Comparison of ENCODE assay signal across 11 mouse cellular contexts in the genomic region with DNA sequence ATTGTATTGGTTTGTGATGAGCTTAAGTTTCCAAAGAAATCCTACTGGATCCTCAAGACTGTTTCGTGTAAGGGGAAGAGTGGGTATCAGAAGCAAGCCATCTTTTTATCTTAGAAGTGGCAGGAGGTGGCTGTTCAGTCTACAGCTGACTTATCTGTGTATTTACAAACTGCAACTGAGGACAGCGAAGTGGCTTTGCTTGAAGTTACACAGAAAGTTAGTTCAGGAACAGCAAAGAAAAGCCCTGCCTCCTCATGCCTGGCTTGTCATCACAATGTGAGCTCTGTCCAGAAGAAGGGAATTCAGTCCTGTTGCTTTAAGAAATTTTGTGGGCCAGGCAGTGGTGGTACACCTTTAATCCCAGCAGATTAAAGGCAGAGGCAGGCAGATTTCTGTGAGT.
A peak's percentile ranks its signal among the peaks of the same experiment; 100 is the strongest.
DNase-seq lines count a peak whose midpoint lies in the region; ATAC-seq and TF ChIP-seq lines count a peak whose summit lies in the region.
"Had no signal": no experiment of that assay in that cellular context is flagged by ENCODE, and none has a peak within 500 bp of the region (broad histone marks: within the 10 kb centered on the region; RNA-seq: fewer than 3 reads in every experiment).

No protein-coding gene starts in this region.

- H3K4me2 ChIP-seq in heart, embryonic 11.5 days: no peak overlapping the region
- H3K4me2 ChIP-seq in limb, embryonic 15.5 days: no peak overlapping the region
- no peak overlapping the region for H3K4me2 ChIP-seq in stomach, postnatal 0 days (replicated peaks; ENCODE audit: low read depth)

- no peaks in the 10 kb centered on the region for H3K36me3 ChIP-seq in heart, embryonic 11.5 days (ENCODE audit: control insufficient read depth, insufficient read depth, low read length)
- H3K36me3 ChIP-seq in spleen, adult 2 months (ENCODE audit: control insufficient read depth, insufficient read depth, low read length): no peaks in the 10 kb centered on the region
- no peaks in the 10 kb centered on the region for H3K36me3 ChIP-seq in limb, embryonic 15.5 days
- H3K36me3 ChIP-seq in stomach, postnatal 0 days (ENCODE audit: control insufficient read depth, insufficient read depth, low read length): no peaks in the 10 kb centered on the region

- H3K9me3 ChIP-seq in heart, embryonic 11.5 days (replicated peaks; ENCODE audit: control insufficient read depth, low read length): no peaks in the 10 kb centered on the region
- H3K9me3 ChIP-seq in limb, embryonic 15.5 days: no peaks in the 10 kb centered on the region
- H3K9me3 ChIP-seq in stomach, postnatal 0 days (ENCODE audit: control insufficient read depth, low read length): no peaks in the 10 kb centered on the region

- H3K9ac ChIP-seq in heart, embryonic 11.5 days (ENCODE audit: low read depth, low read length): 0 out of 2 replicates have a peak overlapping the region, but pooled peaks have one; percentile 6
- H3K9ac ChIP-seq in limb, embryonic 15.5 days: no peak overlapping the region
- no peak overlapping the region for H3K9ac ChIP-seq in stomach, postnatal 0 days (ENCODE audit: low read length)

- no peak for DNase-seq in heart, postnatal 10 days
- DNase-seq in spleen, adult 2 months (ENCODE audit: low read depth in 1 of 2, low spot score in 2 of 2): no peak
- DNase-seq in spleen, postnatal 14 days (ENCODE audit: low spot score in 2 of 2): no peak
- DNase-seq in stomach, postnatal 0 days (ENCODE audit: low spot score): no peak
- no peak for DNase-seq in frontal cortex, postnatal 10 days (ENCODE audit: low spot score in 2 of 2)
- no peak for DNase-seq in right cerebral cortex, postnatal 4 days
- DNase-seq: adrenal gland, adult 8-10 months; cerebellum, adult 8-10 months had no signal

- WGBS in heart, embryonic 11.5 days (ENCODE audit: insufficient replicate concordance): 51% methylated on average over 2 of the region's 2 CpGs
- WGBS in spleen, adult 2 months: 74% methylated on average over 2 of the region's 2 CpGs
- WGBS in limb, embryonic 15.5 days: 91% methylated on average over 2 of the region's 2 CpGs
- WGBS in stomach, postnatal 0 days: 59% methylated on average over 2 of the region's 2 CpGs

- TF ChIP-seq CTCF in spleen, adult 2 months (IDR thresholded peaks at IDR 0.05; ENCODE audit: extremely low read depth, insufficient read depth, insufficient read length, insufficient replicate concordance): no peak
- no peak for TF ChIP-seq CTCF in stomach, postnatal 0 days (IDR thresholded peaks at IDR 0.05; ENCODE audit: low read depth)

- TF ChIP-seq EP300 in stomach, postnatal 0 days (optimal IDR thresholded peaks at IDR 0.05): no peak

- intact Hi-C loops in heart, postnatal 10 days (cut with DNase I): loop anchor here (1.0 to 5.0 kb wide), 7 partner anchors 249 to 521 kb away; no protein-coding TSS in a partner anchor

- no peak for ATAC-seq in heart, embryonic 11.5 days (replicated peaks; ENCODE audit: insufficient number of reproducible peaks, low FRiP score, low TSS enrichment)
- ATAC-seq in limb, embryonic 15.5 days (ENCODE audit: insufficient number of reproducible peaks, low FRiP score, low TSS enrichment, low read depth): no peak
- ATAC-seq in stomach, postnatal 0 days (ENCODE audit: low FRiP score, low TSS enrichment): no peak
- ATAC-seq: Patski had no signal

- no peaks in the 10 kb centered on the region for H3K27me3 ChIP-seq in heart, embryonic 11.5 days (ENCODE audit: control insufficient read depth, insufficient read depth, low read length)
- no peaks in the 10 kb centered on the region for H3K27me3 ChIP-seq in spleen, adult 2 months (ENCODE audit: control insufficient read depth, insufficient read depth, low read length)
- H3K27me3 ChIP-seq in limb, embryonic 15.5 days: no peaks in the 10 kb centered on the region
- no peaks in the 10 kb centered on the region for H3K27me3 ChIP-seq in stomach, postnatal 0 days (ENCODE audit: control insufficient read depth, insufficient read depth, low read length)
- H3K27me3 ChIP-seq: Patski had no signal

- no peak for TF ChIP-seq POLR2A in spleen, adult 2 months (IDR thresholded peaks at IDR 0.05; ENCODE audit: low read depth, low read length)

- no peak overlapping the region for H3K4me3 ChIP-seq in heart, embryonic 11.5 days (ENCODE audit: low read depth, low read length)
- no peak overlapping the region for H3K4me3 ChIP-seq in spleen, adult 2 months (ENCODE audit: extremely low read depth, insufficient read depth, insufficient read length)
- H3K4me3 ChIP-seq in limb, embryonic 15.5 days: no peak overlapping the region
- no peak overlapping the region for H3K4me3 ChIP-seq in stomach, postnatal 0 days (ENCODE audit: low read depth, low read length)

- peaks cover 22% of the 10 kb centered on the region for H3K4me1 ChIP-seq in heart, embryonic 11.5 days (ENCODE audit: control insufficient read depth, insufficient read depth, low read length)
- H3K4me1 ChIP-seq in spleen, adult 2 months (ENCODE audit: control insufficient read depth, insufficient read depth, insufficient read length): peaks cover 8% of the 10 kb centered on the region; the same call in 1 of the 2 replicates
- peaks cover 57% of the 10 kb centered on the region for H3K4me1 ChIP-seq in limb, embryonic 15.5 days
- peaks cover 13% of the 10 kb centered on the region for H3K4me1 ChIP-seq in stomach, postnatal 0 days (replicated peaks; ENCODE audit: control insufficient read depth, insufficient read depth)

- H3K27ac ChIP-seq in heart, embryonic 11.5 days (ENCODE audit: low read depth, low read length): peak overlapping the region; percentile 1; the same call in 1 of the 2 replicates
- H3K27ac ChIP-seq in spleen, adult 2 months (ENCODE audit: insufficient read depth, low read length): peak overlapping the region; percentile 68; the same call in 1 of the 2 replicates
- H3K27ac ChIP-seq in limb, embryonic 15.5 days: peak overlapping the region; percentile 60
- peak overlapping the region; percentile 79 for H3K27ac ChIP-seq in stomach, postnatal 0 days (replicated peaks)

Comparison
In these comparisons a context has a peak if more than half of its experiments do, and no peak if none do; other contexts are left out.
1. H3K27ac ChIP-seq: peak in every context shown above with its lines; median percentile 79 in stomach, postnatal 0 days; 68 in spleen, adult 2 months; 60 in limb, embryonic 15.5 days; 1 in heart, embryonic 11.5 days.